Mouse (Mus musculus) urinary bladder, adult 2 months (tissue): ENCODE measurements around the gene Hoxa7. TPM values are rescaled to one million over a fixed set of nuclear protein-coding genes. Genes with fewer than 3 reads are reported as not detected.
A peak's percentile ranks its signal among the peaks of the same experiment; 100 is the strongest.

Experiments
- DNase-seq: peaks from one replicate; pipeline ENCODE4 v3.0.0; 2022; ENCODE audit warnings: low spot score
- polyA plus RNA-seq: library from polyadenylated mRNA; depleted of rRNA; stranded (reverse); fragments of >200 nt; gene quantifications from 2 replicates; pipeline ENCODE4 v1.2.3, GENCODE M21; 2012; rRNA removed

Gene Hoxa7
- 27.6 and 28.6 TPM in 2 replicates for polyA plus RNA-seq

DNA sequence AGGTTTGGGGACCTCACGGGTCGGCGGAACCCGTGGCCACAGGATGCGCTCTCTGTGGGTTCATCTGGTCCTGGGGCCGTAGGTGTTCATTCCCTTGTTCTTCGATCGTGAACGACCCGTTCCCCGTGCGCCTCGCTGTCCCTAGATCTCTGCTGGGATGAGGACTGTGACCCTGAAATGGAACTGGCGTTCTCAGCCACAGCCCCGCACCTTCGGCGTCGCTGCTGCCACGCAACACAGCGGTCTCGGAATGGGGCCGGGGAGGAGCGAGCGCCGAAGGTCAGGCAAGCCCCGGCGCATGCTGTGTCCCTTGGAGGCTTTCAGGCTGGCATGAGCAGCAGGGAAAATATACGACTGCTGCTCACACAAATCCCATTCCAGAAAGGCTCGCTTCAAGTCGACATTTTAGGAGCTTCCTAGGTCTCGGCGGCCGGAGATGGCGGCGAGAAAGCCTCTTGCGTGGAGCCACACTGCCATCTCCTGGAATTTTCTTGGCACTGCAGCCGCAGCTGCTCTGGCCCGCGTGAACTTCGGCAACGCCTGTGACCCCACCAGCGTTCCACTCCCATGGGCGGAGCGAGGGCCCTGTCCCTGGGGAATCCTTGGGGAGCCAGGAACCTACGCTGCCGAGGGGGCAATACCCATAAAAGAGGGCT is at the start of gene Hoxa7:
Gene Hoxa7 (minus strand): TSS at position 518 of the 656 bp plus-strand sequence.
- peak; percentile 90 for DNase-seq

DNA sequence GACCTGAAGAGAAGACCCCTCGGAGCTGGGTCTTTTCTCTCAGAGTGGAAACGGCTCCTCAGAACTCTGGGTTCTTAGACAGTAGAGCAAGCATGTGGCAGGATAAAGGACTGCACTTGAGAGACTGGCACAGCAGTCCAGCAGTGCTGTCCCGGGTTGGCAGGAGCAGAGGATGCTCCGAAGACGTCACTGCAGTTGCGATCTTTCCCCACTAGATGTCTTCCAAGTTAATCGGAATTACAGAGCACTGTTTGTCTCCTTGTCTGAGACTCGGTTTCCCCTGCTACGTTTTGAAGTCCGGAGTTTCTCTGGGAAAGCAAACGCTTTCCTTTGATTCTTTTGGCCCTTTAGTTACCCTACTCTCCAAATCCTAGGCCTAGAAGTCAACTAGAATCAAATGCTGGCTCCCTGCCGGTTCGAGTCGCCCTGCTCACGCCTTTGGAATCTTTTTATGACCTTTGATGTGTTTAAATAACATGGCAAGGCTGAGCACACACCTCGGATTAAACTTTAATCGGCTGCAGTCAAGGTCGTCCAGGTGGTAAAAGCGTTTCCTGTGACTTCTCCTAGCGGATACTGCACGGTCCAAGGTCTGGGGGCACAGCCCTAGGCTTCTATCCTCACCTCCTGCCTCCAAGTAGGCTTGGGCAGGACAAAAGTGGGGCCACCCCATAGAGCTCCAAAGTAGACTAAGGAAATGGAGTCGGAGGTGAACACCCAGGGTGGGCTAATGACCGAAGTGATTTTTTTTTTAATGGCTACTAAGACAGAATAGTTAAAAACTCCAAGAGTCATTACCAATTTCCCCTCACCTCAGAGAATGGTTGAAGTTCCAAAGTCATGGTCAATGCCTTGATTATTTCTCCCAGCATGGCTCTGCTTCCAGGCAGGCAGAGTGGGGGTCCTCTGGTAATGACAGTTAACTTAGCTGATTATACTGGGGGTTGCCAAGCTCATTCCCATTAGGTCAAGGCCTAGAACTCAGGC is 49.1 kb upstream of the Hoxa7 start:
- no peak for DNase-seq

GRCm38 (mm10) chr6:52268756-52269155 is 47.1 kb upstream of the Hoxa7 start:
- no peak for DNase-seq

DNA sequence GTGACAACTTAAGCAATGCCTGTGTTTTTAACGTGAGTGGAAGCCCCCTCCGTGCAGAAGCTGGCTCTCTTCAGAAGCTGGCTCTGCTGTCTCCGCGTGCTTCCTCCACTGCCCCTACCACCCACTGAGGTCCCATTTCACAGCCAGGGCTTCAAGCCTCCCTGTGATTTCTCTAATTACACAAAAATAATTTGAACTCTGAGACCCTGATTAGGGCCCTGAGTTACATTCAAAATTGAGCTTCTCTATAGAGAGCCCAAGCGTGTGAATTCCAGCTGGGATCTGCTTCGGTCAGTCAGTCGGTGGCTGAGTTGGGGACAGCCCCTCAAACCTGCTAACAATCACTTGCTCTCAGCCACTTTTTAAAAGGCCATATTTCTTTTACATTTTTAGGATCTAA is 46.7 kb upstream of the Hoxa7 start:
- DNase-seq, result no peak

DNA sequence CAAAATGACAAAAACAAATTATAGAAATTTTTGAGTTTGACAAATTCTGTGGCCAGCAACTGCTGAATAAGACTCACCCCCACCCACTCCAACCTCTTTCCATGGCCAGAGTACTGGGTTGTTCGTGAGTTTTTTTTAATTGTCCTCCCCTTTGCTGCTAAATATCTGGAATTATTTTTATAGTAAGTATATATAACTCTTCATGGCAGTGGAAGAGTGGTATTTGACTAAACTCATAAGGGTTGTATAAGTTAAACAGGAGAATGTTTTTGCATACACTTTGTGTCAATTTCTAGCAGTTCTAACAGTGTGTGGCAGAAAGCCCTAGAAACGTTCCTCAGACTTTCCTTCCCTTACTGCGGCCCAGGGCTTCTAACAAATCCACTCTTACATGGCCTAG is 46.0 kb upstream of the Hoxa7 start:
- DNase-seq, result no peak

GRCm38 (mm10) chr6:52267221-52267620 is 45.6 kb upstream of the Hoxa7 start:
- DNase-seq, result no peak

- no peak for DNase-seq
Measured at GRCm38 (mm10) chr6:52266666-52266985, 45.0 kb upstream of the Hoxa7 start.

DNA sequence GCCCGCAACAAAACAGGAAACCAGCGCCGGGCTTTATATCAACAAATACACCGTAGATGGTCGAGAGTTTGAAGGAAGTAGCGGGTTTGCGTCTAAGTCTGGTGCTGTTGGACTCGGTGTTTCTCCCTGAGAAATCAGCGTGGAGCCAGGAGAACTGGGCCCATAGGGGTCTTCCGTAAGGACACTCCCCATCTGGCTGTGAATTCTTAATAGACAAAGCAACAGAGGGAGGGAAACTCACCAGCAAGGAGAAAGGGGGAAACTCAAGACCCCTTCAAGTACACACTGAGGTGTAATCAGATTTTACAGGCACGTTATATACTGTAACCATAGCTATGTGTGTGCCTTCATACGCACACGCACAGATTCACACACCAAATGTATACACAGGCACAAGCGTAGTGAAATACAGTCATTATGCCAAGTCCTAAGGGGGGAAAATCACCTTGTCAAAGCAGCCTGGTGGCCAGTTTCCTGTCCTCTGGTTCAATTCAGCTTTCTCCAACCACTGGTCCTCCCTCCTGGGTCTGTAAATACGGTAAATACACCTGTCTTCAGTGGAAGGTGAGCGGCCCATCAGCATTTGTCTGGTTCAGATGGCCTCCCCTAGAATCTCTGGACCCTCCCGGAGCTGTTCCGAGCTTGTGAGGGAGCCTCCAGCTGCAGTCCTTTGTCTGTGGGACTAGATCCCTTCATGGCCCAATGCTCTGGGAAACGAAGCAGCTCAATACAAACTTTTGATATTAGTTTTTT is 44.4 kb upstream of the Hoxa7 start:
- no peak for DNase-seq

- no peak for DNase-seq
Measured at GRCm38 (mm10) chr6:52265306-52265912, 43.8 kb upstream of the Hoxa7 start.

- DNase-seq, result no peak
Measured at GRCm38 (mm10) chr6:52264106-52264790, 42.6 kb upstream of the Hoxa7 start.

- DNase-seq, result no peak
Measured at GRCm38 (mm10) chr6:52263321-52263585, 41.6 kb upstream of the Hoxa7 start.

GRCm38 (mm10) chr6:52262463-52263320 is 41.0 kb upstream of the Hoxa7 start:
- DNase-seq, result peak; percentile 32

DNA sequence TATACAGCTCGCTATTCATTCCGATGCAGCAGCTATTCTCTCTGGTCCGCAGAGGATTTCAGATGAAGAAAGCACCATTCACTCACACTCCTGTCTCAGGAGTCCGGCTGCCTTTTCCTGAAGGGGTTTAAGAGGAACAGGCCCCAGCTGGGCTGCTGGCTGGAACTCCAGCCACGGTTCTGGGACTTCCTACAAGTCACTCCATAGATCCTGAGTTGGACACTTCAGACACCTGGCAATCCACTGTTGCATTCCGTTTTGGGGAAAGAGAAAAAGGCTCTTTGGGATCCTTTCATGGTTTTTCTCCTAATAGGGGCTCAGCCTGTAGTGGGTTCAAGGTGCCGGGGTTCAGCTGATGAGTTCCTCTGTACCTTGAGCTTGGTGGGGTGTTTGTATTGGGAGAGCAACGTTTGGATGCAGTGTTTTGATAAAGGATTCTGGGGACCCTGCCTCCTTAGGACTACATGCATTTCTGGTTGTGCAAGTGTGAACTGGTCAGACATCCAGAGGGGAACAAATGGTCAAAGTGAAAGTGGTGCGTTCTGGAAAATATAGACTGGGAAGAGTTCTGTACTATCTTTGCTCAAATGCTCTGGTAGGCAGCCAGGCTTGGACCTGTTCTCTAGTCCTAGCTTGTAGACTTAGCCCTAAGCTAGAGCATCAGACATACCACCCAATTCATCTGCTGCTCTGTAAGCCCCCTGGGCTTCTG is 40.3 kb upstream of the Hoxa7 start:
- no peak for DNase-seq

DNA sequence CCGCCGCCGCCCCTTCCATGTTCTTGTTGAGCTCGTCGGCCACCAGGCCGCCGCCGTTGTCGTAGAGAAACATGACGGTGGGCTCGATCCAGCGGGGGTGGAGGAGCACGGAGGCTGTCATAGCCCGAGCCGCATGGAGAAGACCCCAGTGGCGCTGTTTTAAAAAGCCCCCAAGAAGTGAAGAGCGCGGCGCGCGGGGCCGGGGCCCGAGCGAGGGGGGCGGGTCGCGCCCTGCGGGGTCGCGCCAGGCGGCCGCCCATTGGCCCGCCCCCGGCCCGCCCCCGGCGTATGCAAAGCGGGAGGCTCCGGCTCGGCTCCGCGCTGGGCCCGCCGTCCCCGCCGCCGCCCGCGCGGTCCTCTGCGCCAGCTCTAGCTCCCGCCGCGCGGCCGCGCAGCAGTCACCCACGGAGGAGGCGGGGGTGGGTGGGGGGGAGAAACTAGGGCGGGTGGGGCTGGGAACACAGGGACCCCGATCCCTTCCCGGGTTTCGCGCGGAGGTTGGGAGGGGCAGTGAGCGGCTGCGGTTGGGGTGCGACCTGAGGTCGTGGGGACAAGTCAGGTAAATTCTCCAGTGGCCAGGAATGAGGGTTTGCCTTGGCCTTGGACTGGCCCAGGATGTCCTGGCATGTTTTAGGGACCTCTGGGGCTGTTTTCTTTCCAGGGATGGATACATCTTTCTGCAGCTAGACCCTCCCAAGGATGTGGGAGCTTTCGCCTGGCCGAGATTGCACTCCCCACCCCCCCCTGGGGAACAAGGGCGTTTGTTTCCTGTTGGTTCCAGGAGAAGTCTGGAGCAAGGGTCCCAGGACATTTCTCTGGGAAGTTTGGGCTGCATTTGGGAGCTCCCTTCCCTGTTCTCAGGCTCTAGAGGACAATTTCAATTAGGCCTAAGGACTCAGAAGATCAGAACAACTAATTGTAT is 39.3 kb upstream of the Hoxa7 start, which contains the start of gene Hoxa13:
Gene Hoxa13 (minus strand): TSS at position 227 of the 922 bp plus-strand sequence.
- DNase-seq, result peak; percentile 67

- DNase-seq, result peak; percentile 62
Measured at GRCm38 (mm10) chr6:52259811-52260261, 38.2 kb upstream of the Hoxa7 start.

GRCm38 (mm10) chr6:52259081-52259790 is 37.6 kb upstream of the Hoxa7 start:
- peak; percentile 49 for DNase-seq

DNA sequence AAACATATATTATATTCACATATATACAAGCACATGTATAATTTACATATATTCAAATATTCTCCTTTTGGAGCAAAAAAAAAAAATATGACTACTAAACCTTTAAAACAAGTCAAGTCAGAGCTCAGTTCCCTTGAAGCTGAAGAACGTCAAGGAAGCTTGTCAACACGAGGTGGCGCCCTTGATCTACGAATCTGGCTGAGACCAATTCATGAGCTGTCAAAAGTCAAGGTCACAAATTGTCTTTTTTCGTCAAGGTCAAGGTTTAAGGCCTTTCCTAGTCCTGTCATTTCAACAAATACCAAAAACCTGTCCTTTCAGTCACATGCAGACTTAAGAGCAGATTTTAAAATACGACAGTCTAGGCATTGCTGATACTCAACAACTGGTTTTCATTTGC is 35.3 kb upstream of the Hoxa7 start:
- peak; percentile 71 for DNase-seq
